Mouse (Mus musculus) heart, embryonic 11.5 days (tissue): Measurements from ENCODE around the gene Gm21310. TPM values are rescaled to one million over a fixed set of nuclear protein-coding genes. Genes with fewer than 3 reads are reported as not detected.
"Not testable (repeated sequence)": the region's sequence is repeated elsewhere in the genome, so short reads cannot be mapped to it uniquely, and the experiment has no call there.

ENCODE experiments used
- ATAC-seq: fragments of 200-750 bp; cut with Nextera tagmentation; replicated peaks from 2 replicates; pipeline ENCODE4 v1.8.0; 2017; ENCODE audit warnings: moderate library complexity; ENCODE audit not compliant: insufficient number of reproducible peaks, low FRiP score, low TSS enrichment
- H3K27ac ChIP-seq: fragments of 300-500 bp; sonication (generic); 2 replicates; pipeline ENCODE4 v1.5.1; 2014; ENCODE audit warnings: mild to moderate bottlenecking, low read depth, low read length
- H3K27me3 ChIP-seq: fragments of 300-500 bp; sonication (generic); 2 replicates; pipeline ENCODE4 v1.6.1; 2014; ENCODE audit warnings: mild to moderate bottlenecking, low read length, mixed read lengths; ENCODE audit not compliant: control insufficient read depth, insufficient read depth
- H3K36me3 ChIP-seq: fragments of 300-500 bp; sonication (generic); 2 replicates; pipeline ENCODE4 v1.6.1; 2014; ENCODE audit warnings: mild to moderate bottlenecking, low read length, moderate library complexity, mixed read lengths; ENCODE audit not compliant: control insufficient read depth, insufficient read depth
- H3K4me1 ChIP-seq: fragments of 300-500 bp; sonication (generic); 2 replicates; pipeline ENCODE4 v1.6.1; 2014; ENCODE audit warnings: low read length; ENCODE audit not compliant: control insufficient read depth, insufficient read depth
- H3K4me2 ChIP-seq: fragments of 300-500 bp; sonication (generic); 2 replicates; pipeline ENCODE4 v1.6.1; 2014; ENCODE audit warnings: mild to moderate bottlenecking, moderate library complexity
- H3K4me3 ChIP-seq: fragments of 300-500 bp; sonication (generic); 2 replicates; pipeline ENCODE4 v1.5.1; 2014; ENCODE audit warnings: low read depth, low read length
- H3K9ac ChIP-seq: fragments of 300-500 bp; sonication (generic); 2 replicates; pipeline ENCODE4 v1.6.1; 2014; ENCODE audit warnings: mild to moderate bottlenecking, low read depth, low read length, moderate library complexity
- H3K9me3 ChIP-seq: fragments of 300-500 bp; sonication (generic); replicated peaks from 2 replicates; pipeline ENCODE4 v1.6.1; 2016; ENCODE audit warnings: low read length; ENCODE audit not compliant: control insufficient read depth
- polyA plus RNA-seq: library from polyadenylated mRNA; unstranded; fragments of >200 nt; fragmentation: Nextera tagmentation; extraction: Ambion mirVana; gene quantifications from 2 replicates; pipeline ENCODE4 v1.2.1, GENCODE M21; 2014

Gm21310 gene
- polyA plus RNA-seq: not detected in 2 replicates

- H3K4me2 ChIP-seq, H3K4me3 ChIP-seq, ATAC-seq, H3K4me1 ChIP-seq, H3K9me3 ChIP-seq, H3K9ac ChIP-seq, H3K27ac ChIP-seq, H3K36me3 ChIP-seq, H3K27me3 ChIP-seq: not testable (repeated sequence)
These were observed at the start of gene Gm21310 for GRCm38 (mm10) chrY:10147083-10147482. Gene Gm21310, minus strand, starts transcription at chrY:10147183.

Other genes with a start within 250 kb of the Gm21310 start
- gene Gm20834, start 177.4 kb upstream of the Gm21310 start, polyA plus RNA-seq: not detected in 2 replicates